Mouse (Mus musculus) inflammation-experienced regulatory T-cells (primary cell): ENCODE measurements around the gene Eps8l2. TPM values are rescaled to one million over a fixed set of nuclear protein-coding genes. Genes with fewer than 3 reads are reported as not detected.

Experiments used
- polyA plus RNA-seq, 2 experiments: library from polyadenylated mRNA; unstranded; fragments of 100-300 nt; shearing (Covaris generic); gene quantifications; one replicate each; pipeline ENCODE4 v1.2.1; 2017

Gene Eps8l2
- polyA plus RNA-seq, result 1 to 10 TPM in 1 of 2 experiments, under 1 TPM in 1; 0.17 to 3.1 TPM

DNA sequence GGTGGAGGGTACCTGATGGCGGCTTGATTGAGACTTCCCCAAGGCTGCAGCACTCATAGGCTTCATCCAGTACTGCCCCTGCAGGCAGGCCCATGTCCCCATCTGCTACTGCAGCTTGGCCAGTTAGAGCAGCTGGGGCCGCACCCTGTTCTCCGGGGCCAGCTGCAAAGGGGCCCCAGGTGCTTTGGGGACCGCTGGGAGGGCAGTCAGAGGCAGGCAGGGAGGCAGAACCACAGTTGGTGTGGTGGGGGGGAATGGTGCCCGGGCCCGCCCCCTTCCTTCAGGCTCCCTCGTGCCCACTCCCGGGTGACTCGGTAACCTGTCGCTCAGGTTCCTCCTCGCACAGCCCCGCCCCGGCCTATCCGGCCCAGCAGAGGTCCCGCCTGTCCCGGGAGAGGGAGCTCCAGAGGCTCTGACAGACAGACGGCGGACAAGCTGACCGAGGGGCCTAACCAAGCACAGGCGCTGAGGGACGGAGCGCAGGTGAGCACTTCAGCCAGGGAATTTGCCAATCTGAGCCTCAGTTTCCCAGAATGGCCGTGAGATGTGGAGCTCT, at the start of gene Eps8l2:
TSS of gene Eps8l2 (plus strand) at position 305 of the 556 bp plus-strand sequence.

GRCm38 (mm10) chr7:141291921-141292582, 46.6 kb upstream of the Eps8l2 start, which contains the start of gene Drd4:
TSS of gene Drd4 (plus strand) at chr7:141292006.

GRCm38 (mm10) chr7:141327469-141328372, 11.0 kb upstream of the Eps8l2 start, which contains the start of the genes Deaf1 and Tmem80:
TSS of gene Deaf1 (minus strand) at chr7:141327690.
TSS of gene Tmem80 (plus strand) at chr7:141327739.

DNA sequence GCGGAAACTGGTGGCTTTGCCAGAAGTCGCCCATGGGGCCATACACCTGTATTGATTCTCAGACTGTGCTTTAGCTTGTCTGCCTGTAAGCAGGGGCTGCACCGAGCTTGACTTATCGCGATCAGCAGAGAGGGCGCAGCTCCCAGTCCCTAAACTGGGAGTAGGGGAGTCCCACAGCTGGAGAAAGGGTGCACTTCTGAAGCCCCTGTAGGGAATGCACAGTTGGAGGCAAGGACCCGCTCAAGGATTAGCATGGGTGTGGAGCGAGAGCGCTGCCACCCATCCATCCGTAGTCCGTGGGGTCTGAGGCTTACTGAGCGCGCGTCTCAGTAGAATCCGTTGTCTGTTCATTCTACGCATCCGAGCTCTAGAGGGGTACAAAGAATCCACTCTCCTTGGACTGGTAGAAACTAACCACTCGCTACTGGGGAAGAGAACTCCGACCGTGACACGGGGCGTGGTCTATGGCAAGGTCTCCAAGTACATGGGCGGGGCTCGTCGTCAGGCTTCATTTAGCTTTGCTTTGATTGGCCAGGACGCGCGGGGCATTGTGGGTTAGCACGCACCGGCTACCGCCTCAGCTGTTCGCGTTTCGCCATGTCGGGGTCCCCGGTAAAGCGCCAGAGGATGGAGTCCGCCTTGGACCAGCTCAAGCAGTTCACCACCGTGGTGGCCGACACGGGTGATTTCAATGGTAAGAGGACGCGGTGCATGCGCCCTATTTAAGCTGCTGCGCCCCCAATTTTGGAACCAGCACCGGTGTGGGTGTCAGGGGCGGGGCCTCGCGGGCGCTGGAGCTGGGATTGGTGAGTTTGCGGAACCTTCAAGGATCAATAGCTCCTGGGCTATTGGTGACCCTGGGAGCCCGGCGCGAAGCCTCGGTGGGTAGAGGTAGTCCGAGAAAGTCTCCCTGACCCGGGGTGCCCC, 53.2 kb downstream of the Eps8l2 start, which contains the start of gene Taldo1:
TSS of gene Taldo1 (plus strand) at position 575 of the 927 bp plus-strand sequence.

Other genes with a start within 250 kb of the Eps8l2 start
- gene Sigirr, start 238.3 kb upstream of the Eps8l2 start, polyA plus RNA-seq, result 100 to 1,000 TPM; 207 to 212 TPM
- gene Ano9, start 221.1 kb upstream of the Eps8l2 start, polyA plus RNA-seq, result under 1 TPM; 0.48 to 0.54 TPM
- 10 to 100 TPM; 19.1 to 23.2 TPM for gene Ptdss2, start 216.5 kb upstream of the Eps8l2 start, polyA plus RNA-seq
- gene Rnh1, start 166.0 kb upstream of the Eps8l2 start, polyA plus RNA-seq, result 100 to 1,000 TPM; 110 to 149 TPM
- 10 to 100 TPM; 45.4 to 45.7 TPM for gene Hras, start 144.9 kb upstream of the Eps8l2 start, polyA plus RNA-seq
- gene Lrrc56, start 144.7 kb upstream of the Eps8l2 start, polyA plus RNA-seq, result 1 to 10 TPM; 2.7 to 6.2 TPM
- 10 to 100 TPM; 13.5 to 14.3 TPM for gene Lmntd2, start 124.8 kb upstream of the Eps8l2 start, polyA plus RNA-seq
- 10 to 100 TPM; 18.6 to 27.3 TPM for gene Rassf7, start 123.0 kb upstream of the Eps8l2 start, polyA plus RNA-seq
- gene Phrf1, start 110.1 kb upstream of the Eps8l2 start, polyA plus RNA-seq, result 10 to 100 TPM; 88.2 to 93.2 TPM
- gene Irf7, start 72.4 kb upstream of the Eps8l2 start, polyA plus RNA-seq, result 100 to 1,000 TPM in 1 of 2 experiments, 10 to 100 TPM in 1; 89.0 to 155 TPM
- not detected for gene Cdhr5, start 62.1 kb upstream of the Eps8l2 start, polyA plus RNA-seq
- gene Sct, start 59.7 kb upstream of the Eps8l2 start, polyA plus RNA-seq, result not detected
- gene Drd4, start 46.9 kb upstream of the Eps8l2 start, polyA plus RNA-seq, result under 1 TPM; 0.11 to 0.29 TPM
- 10 to 100 TPM; 57.7 to 77.6 TPM for gene Deaf1, start 11.2 kb upstream of the Eps8l2 start, polyA plus RNA-seq
- 10 to 100 TPM; 29.5 to 50.4 TPM for gene Tmem80, start 11.1 kb upstream of the Eps8l2 start, polyA plus RNA-seq
- gene Taldo1, start 53.3 kb downstream of the Eps8l2 start, polyA plus RNA-seq, result 100 to 1,000 TPM; 296 to 311 TPM
- 10 to 100 TPM; 72.6 to 73.9 TPM for gene Gatd1, start 75.3 kb downstream of the Eps8l2 start, polyA plus RNA-seq
- 1 to 10 TPM in 1 of 2 experiments, under 1 TPM in 1; 0.47 to 3.0 TPM for gene Cend1, start 90.6 kb downstream of the Eps8l2 start, polyA plus RNA-seq
- 10 to 100 TPM; 56.8 to 63.3 TPM for gene Slc25a22, start 99.0 kb downstream of the Eps8l2 start, polyA plus RNA-seq
- 10 to 100 TPM in 1 of 2 experiments, 1 to 10 TPM in 1; 9.7 to 11.8 TPM for gene Pidd1, start 105.1 kb downstream of the Eps8l2 start, polyA plus RNA-seq
- 1,000 to 10,000 TPM; 1,321 to 1,489 TPM for gene Rplp2, start 108.5 kb downstream of the Eps8l2 start, polyA plus RNA-seq
- gene Pnpla2, start 116.3 kb downstream of the Eps8l2 start, polyA plus RNA-seq, result 10 to 100 TPM; 66.6 to 92.4 TPM
- 1 to 10 TPM in 1 of 2 experiments, not detected in 1; 3.3 TPM for gene Cracr2b, start 122.2 kb downstream of the Eps8l2 start, polyA plus RNA-seq
- gene Cd151, start 128.5 kb downstream of the Eps8l2 start, polyA plus RNA-seq, result 1 to 10 TPM; 6.0 to 6.8 TPM
- gene Polr2l, start 136.3 kb downstream of the Eps8l2 start, polyA plus RNA-seq, result 10 to 100 TPM; 26.5 to 30.5 TPM
- gene Tspan4, start 136.4 kb downstream of the Eps8l2 start, polyA plus RNA-seq, result 1 to 10 TPM; 1.7 to 5.3 TPM
- gene Chid1, start 201.0 kb downstream of the Eps8l2 start, polyA plus RNA-seq, result 10 to 100 TPM; 19.3 to 22.0 TPM
- gene Ap2a2, start 223.3 kb downstream of the Eps8l2 start, polyA plus RNA-seq, result 10 to 100 TPM; 38.7 to 46.7 TPM